Comparison of ENCODE assay signal across 15 mouse cellular contexts in the genomic region with DNA sequence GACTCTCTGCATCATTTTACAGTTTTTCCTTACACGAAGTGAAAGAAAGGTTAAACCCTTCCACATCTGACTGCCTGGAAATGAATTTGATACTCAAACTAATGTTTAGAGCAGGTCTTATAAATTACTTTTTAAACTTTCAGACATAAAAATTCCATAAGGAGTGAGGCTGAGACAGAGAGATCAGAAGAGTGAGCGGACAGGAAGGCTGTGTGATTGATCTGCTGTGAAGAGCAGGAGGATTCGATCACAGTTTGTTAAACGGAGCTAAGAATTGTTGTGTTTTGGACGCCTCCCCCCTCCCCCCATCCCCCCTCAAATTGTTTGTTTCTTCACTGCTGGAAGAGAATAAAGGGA.
DNase-seq lines count a peak whose midpoint lies in the region; ATAC-seq and TF ChIP-seq lines count a peak whose summit lies in the region.
"Had no signal": no experiment of that assay in that cellular context is flagged by ENCODE, and none has a peak within 500 bp of the region (broad histone marks: within the 10 kb centered on the region; RNA-seq: fewer than 3 reads in every experiment).

No protein-coding gene starts in this region.

- no peaks in the 10 kb centered on the region for H3K4me1 ChIP-seq in heart, postnatal 0 days (ENCODE audit: control insufficient read depth, insufficient read depth)
- no peaks in the 10 kb centered on the region for H3K4me1 ChIP-seq in heart, embryonic 10.5 days
- 0 out of 2 replicates have a peak, but pooled peaks cover 3% of the 10 kb centered on the region for H3K4me1 ChIP-seq in lung, embryonic 16.5 days (replicated peaks; ENCODE audit: control insufficient read depth, insufficient read depth, low read length)
- no peaks in the 10 kb centered on the region; the same call in 1 of the 2 replicates for H3K4me1 ChIP-seq in intestine, embryonic 15.5 days (replicated peaks)
- peaks cover 5% of the 10 kb centered on the region; the same call in 1 of the 2 replicates for H3K4me1 ChIP-seq in stomach, embryonic 16.5 days (ENCODE audit: control insufficient read depth, insufficient read depth, low read length)
- H3K4me1 ChIP-seq: midbrain, embryonic 12.5 days had no signal

- TF ChIP-seq EP300 in heart, postnatal 0 days (IDR thresholded peaks at IDR 0.05; ENCODE audit: low read depth), result no peak

- DNase-seq in heart, postnatal 0 days (ENCODE audit: low spot score), result no peak
- DNase-seq in heart, embryonic 10.5 days (ENCODE audit: low spot score), result no peak
- no peak for DNase-seq in lung, postnatal 10 days
- no peak for DNase-seq in frontal cortex, postnatal 25 days (ENCODE audit: low spot score in 2 of 2)
- no peak for DNase-seq in adrenal gland, postnatal 25 days
- DNase-seq: cerebellum, adult 11-12 months; layer of hippocampus, adult 9-11 months; thymus, adult 18-20 months had no signal

- no peak for ATAC-seq in heart, postnatal 0 days (ENCODE audit: insufficient read depth, low read depth)
- ATAC-seq in lung, embryonic 16.5 days (ENCODE audit: low read depth), result no peak
- no peak for ATAC-seq in intestine, embryonic 15.5 days
- ATAC-seq in stomach, embryonic 16.5 days (ENCODE audit: insufficient read depth, low FRiP score), result peak; percentile 5; the same call in 1 of the 2 replicates

- 53% methylated on average over 5 of the region's 5 CpGs for WGBS in heart, postnatal 0 days
- WGBS in heart, embryonic 10.5 days, result 57% methylated on average over 5 of the region's 5 CpGs
- whole genome bisulfite sequencing in lung, embryonic 16.5 days, result 28% methylated on average over 5 of the region's 5 CpGs
- 28% methylated on average over 5 of the region's 5 CpGs for WGBS in intestine, embryonic 15.5 days
- 31% methylated on average over 5 of the region's 5 CpGs for WGBS in stomach, embryonic 16.5 days

- no peak overlapping the region for H3K4me3 ChIP-seq in heart, postnatal 0 days (ENCODE audit: low read depth, low read length)
- H3K4me3 ChIP-seq in heart, embryonic 10.5 days, result no peak overlapping the region
- H3K4me3 ChIP-seq in lung, embryonic 16.5 days (ENCODE audit: low read length), result no peak overlapping the region
- no peak overlapping the region for H3K4me3 ChIP-seq in intestine, embryonic 15.5 days (replicated peaks)
- no peak overlapping the region for H3K4me3 ChIP-seq in stomach, embryonic 16.5 days (replicated peaks; ENCODE audit: low read length)
- H3K4me3 ChIP-seq: erythroblast, embryonic 14.5 days; hindbrain, embryonic 13.5 days; midbrain, embryonic 12.5 days had no signal

- H3K9me3 ChIP-seq in heart, postnatal 0 days (replicated peaks; ENCODE audit: control insufficient read depth, low read length), result no peaks in the 10 kb centered on the region
- H3K9me3 ChIP-seq in heart, embryonic 10.5 days, result no peaks in the 10 kb centered on the region
- H3K9me3 ChIP-seq in lung, embryonic 16.5 days (ENCODE audit: control insufficient read depth, low read length), result no peaks in the 10 kb centered on the region
- H3K9me3 ChIP-seq in intestine, embryonic 15.5 days, result no peaks in the 10 kb centered on the region
- no peaks in the 10 kb centered on the region for H3K9me3 ChIP-seq in stomach, embryonic 16.5 days (replicated peaks; ENCODE audit: control insufficient read depth, low read length)
- H3K9me3 ChIP-seq: hindbrain, embryonic 13.5 days; midbrain, embryonic 12.5 days had no signal

- TF ChIP-seq CTCF in heart, postnatal 0 days (IDR thresholded peaks at IDR 0.05; ENCODE audit: low read depth), result no peak

- H3K36me3 ChIP-seq in heart, postnatal 0 days (replicated peaks; ENCODE audit: control insufficient read depth, insufficient read depth, low read length), result no peaks in the 10 kb centered on the region
- no peaks in the 10 kb centered on the region for H3K36me3 ChIP-seq in heart, embryonic 10.5 days
- H3K36me3 ChIP-seq in lung, embryonic 16.5 days (ENCODE audit: control insufficient read depth, insufficient read depth, low read length), result no peaks in the 10 kb centered on the region
- H3K36me3 ChIP-seq in intestine, embryonic 15.5 days, result no peaks in the 10 kb centered on the region
- H3K36me3 ChIP-seq in stomach, embryonic 16.5 days (ENCODE audit: control insufficient read depth, insufficient read depth, low read length), result no peaks in the 10 kb centered on the region
- H3K36me3 ChIP-seq: hindbrain, embryonic 13.5 days; midbrain, embryonic 12.5 days had no signal

- no peak overlapping the region for H3K9ac ChIP-seq in heart, postnatal 0 days (replicated peaks; ENCODE audit: low read depth, low read length)
- H3K9ac ChIP-seq in lung, embryonic 16.5 days (ENCODE audit: low read length), result no peak overlapping the region
- no peak overlapping the region for H3K9ac ChIP-seq in intestine, embryonic 15.5 days
- H3K9ac ChIP-seq in stomach, embryonic 16.5 days (ENCODE audit: low read length), result no peak overlapping the region
- H3K9ac ChIP-seq: hindbrain, embryonic 13.5 days; liver, embryonic 14.5 days; midbrain, embryonic 12.5 days had no signal

- H3K4me2 ChIP-seq in heart, postnatal 0 days (ENCODE audit: low read depth, low read length), result no peak overlapping the region
- no peak overlapping the region for H3K4me2 ChIP-seq in lung, embryonic 16.5 days (ENCODE audit: low read depth, low read length)
- no peak overlapping the region for H3K4me2 ChIP-seq in intestine, embryonic 15.5 days (replicated peaks)
- peak overlapping the region; percentile 30; the same call in 1 of the 2 replicates for H3K4me2 ChIP-seq in stomach, embryonic 16.5 days (ENCODE audit: low read depth, low read length)
- H3K4me2 ChIP-seq: hindbrain, embryonic 13.5 days; midbrain, embryonic 12.5 days had no signal

- no peaks in the 10 kb centered on the region for H3K27me3 ChIP-seq in heart, postnatal 0 days (ENCODE audit: control insufficient read depth, insufficient read depth, low read length)
- no peaks in the 10 kb centered on the region for H3K27me3 ChIP-seq in heart, embryonic 10.5 days (ENCODE audit: insufficient read depth, poor library complexity, severe bottlenecking)
- H3K27me3 ChIP-seq in lung, embryonic 16.5 days (ENCODE audit: control insufficient read depth, insufficient read depth, low read depth, low read length), result no peaks in the 10 kb centered on the region
- H3K27me3 ChIP-seq in intestine, embryonic 15.5 days (replicated peaks), result no peaks in the 10 kb centered on the region
- no peaks in the 10 kb centered on the region for H3K27me3 ChIP-seq in stomach, embryonic 16.5 days (ENCODE audit: control insufficient read depth, insufficient read depth, low read length)
- H3K27me3 ChIP-seq: hindbrain, embryonic 13.5 days; midbrain, embryonic 12.5 days had no signal

- H3K27ac ChIP-seq in heart, postnatal 0 days (ENCODE audit: low read depth), result peak overlapping the region; percentile 34; the same call in 1 of the 2 replicates
- no peak overlapping the region for H3K27ac ChIP-seq in heart, embryonic 10.5 days
- peak overlapping the region; percentile 35; the same call in 1 of the 2 replicates for H3K27ac ChIP-seq in lung, embryonic 16.5 days (ENCODE audit: low read length)
- peak overlapping the region; percentile 82; the same call in 1 of the 2 replicates for H3K27ac ChIP-seq in intestine, embryonic 15.5 days
- H3K27ac ChIP-seq in stomach, embryonic 16.5 days (ENCODE audit: low read length), result peak overlapping the region; percentile 81
- H3K27ac ChIP-seq: hindbrain, embryonic 13.5 days; liver, embryonic 14.5 days; midbrain, embryonic 12.5 days had no signal
